Mouse (Mus musculus) liver, postnatal 0 days (tissue): ENCODE data around the gene Wdr83os.

ENCODE experiments used
- CTCF ChIP-seq: sonication (generic); IDR thresholded peaks from 2 replicates; pipeline ENCODE4 v1.5.1; 2016; ENCODE audit warnings: antibody characterized with exemption, low read depth
- EP300 ChIP-seq: IDR thresholded peaks from 2 replicates; pipeline ENCODE4 v1.6.1; 2016; ENCODE audit warnings: antibody characterized with exemption, low read depth, mild to moderate bottlenecking

GRCm38 (mm10) chr8:85037366-85037680 lies 43.2 kb upstream of the Wdr83os start:
- TF ChIP-seq CTCF (no peak), EP300 (no peak)
